Mouse (Mus musculus): ENCODE data around the gene Yy1.

Gene Yy1

DNA sequence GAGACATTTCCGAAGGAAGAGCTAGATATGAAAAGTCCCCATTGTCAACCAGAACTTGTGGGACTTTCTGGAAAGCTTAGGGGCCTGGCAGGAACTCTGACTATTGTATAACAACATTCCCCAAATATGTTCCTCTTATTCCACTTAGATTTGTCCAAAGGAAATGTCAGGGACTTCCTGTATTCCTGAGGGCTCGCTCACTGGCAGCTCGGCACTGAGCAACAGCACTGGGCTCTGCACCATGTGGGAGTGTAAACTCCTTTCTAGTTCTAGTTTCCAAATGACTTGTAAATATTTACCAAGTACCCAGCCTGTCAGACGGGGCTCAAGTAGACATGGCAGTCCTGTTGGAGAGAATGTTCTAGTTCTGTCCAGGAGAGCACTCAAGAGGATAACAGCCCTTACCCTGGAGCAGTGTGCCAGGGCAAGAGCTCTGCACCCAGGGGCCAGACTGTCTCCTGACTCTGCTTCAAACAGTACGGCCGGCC lies 72.3 kb downstream of the Yy1 start:
- DNase-seq, result no peak

DNA sequence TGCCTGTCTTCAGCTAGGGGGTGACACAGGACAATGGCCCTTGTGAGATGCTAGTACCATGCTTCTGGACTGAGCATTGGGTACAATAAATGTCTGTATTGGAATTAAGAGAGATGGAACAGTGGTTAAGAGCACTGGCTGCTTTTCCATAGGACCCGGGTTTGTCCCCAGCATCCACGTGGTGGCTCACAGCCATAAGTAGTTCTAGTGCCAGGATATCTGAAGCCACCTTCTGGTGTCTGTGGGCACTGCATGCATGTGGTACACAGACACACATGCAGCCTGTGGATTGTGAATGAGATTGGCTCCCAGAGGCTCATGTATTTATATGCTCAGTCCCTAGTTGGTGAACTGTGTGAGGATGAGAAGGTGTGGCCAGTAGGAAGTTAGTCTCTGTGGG lies 76.8 kb downstream of the Yy1 start:
- peak; percentile 25 to 59 for DNase-seq

Data from cerebellum, postnatal 14 days (tissue).